Mouse (Mus musculus) E14TG2a.4 (cell line): ENCODE measurements at regions not wholly inside any gene's neighbourhood (a gene's known extent, or its start where the extent isn't known, plus 50 kb on each side); places are given as distances from the start of the nearest gene placed in this dataset.
"Not testable (repeated sequence)": the region's sequence is repeated elsewhere in the genome, so short reads cannot be mapped to it uniquely, and the experiment has no call there.

Experiments used
- CTCF ChIP-seq: conservative IDR thresholded peaks from 2 replicates; pipeline ENCODE4 v1.5.1; 2014; ENCODE audit warnings: low read length
- NANOG ChIP-seq: IDR thresholded peaks from 2 replicates; pipeline ENCODE4 v1.6.1; 2014; ENCODE audit warnings: borderline replicate concordance, low read length, mixed read lengths

- not testable (repeated sequence) for TF ChIP-seq CTCF
- peak; percentile 66; the same call in 1 of the 2 replicates for TF ChIP-seq NANOG
Measured at GRCm38 (mm10) chr17:94826415-94826814, 76.6 kb upstream of the Mettl4 start.
